Mouse (Mus musculus): Measurements from ENCODE around the gene Lyrm2. TPM values are rescaled to one million over a fixed set of nuclear protein-coding genes. Genes with fewer than 3 reads are reported as not detected.

Gene Lyrm2
- polyA plus RNA-seq, 1 experiment from 2014 or later: 118 TPM

- Histone ChIP-seq H3K27ac (ENCODE audit: low read length) (no peak overlapping the region), H3K4me1 (replicated peaks; ENCODE audit: control insufficient read depth, insufficient read depth, low read length) (peaks cover 10% of the 10 kb centered on the region), H3K9ac (replicated peaks; ENCODE audit: low read depth, low read length) (no peak overlapping the region), H3K27me3 (replicated peaks; ENCODE audit: control insufficient read depth, insufficient read depth, low read length) (no peaks in the 10 kb centered on the region), H3K36me3 (ENCODE audit: control insufficient read depth, insufficient read depth) (no peaks in the 10 kb centered on the region), H3K4me2 (ENCODE audit: low read length) (no peak overlapping the region), H3K9me3 (ENCODE audit: control insufficient read depth, low read length) (no peaks in the 10 kb centered on the region), H3K4me3 (replicated peaks; ENCODE audit: low read length) (no peak overlapping the region)
- ATAC-seq: no peak
- WGBS: 97% methylated on average over 4 of the region's 4 CpGs
Observed at GRCm38 (mm10) chr4:32798976-32799375, 1.1 kb upstream of the Lyrm2 start.

- Histone ChIP-seq H3K4me2 (ENCODE audit: low read length) (peak overlapping the region; percentile 77), H3K4me3 (replicated peaks; ENCODE audit: low read length) (peak overlapping the region; percentile 93), H3K27me3 (replicated peaks; ENCODE audit: control insufficient read depth, insufficient read depth, low read length) (no peaks in the 10 kb centered on the region), H3K27ac (ENCODE audit: low read length) (peak overlapping the region; percentile 99), H3K36me3 (ENCODE audit: control insufficient read depth, insufficient read depth) (no peaks in the 10 kb centered on the region; the same call in 1 of the 2 replicates), H3K4me1 (replicated peaks; ENCODE audit: control insufficient read depth, insufficient read depth, low read length) (peaks cover 10% of the 10 kb centered on the region), H3K9ac (replicated peaks; ENCODE audit: low read depth, low read length) (peak overlapping the region; percentile 97), H3K9me3 (ENCODE audit: control insufficient read depth, low read length) (no peaks in the 10 kb centered on the region)
- WGBS: 1% methylated on average over 9 of the region's 9 CpGs
- peak; percentile 48 for ATAC-seq
Observed at GRCm38 (mm10) chr4:32800577-32801170, 621 bp downstream of the Lyrm2 start.

GRCm38 (mm10) chr4:32817478-32817877, 17.4 kb downstream of the Lyrm2 start:
- Histone ChIP-seq H3K9ac (replicated peaks; ENCODE audit: low read depth, low read length) (no peak overlapping the region), H3K36me3 (ENCODE audit: control insufficient read depth, insufficient read depth) (no peaks in the 10 kb centered on the region), H3K27ac (ENCODE audit: low read length) (no peak overlapping the region), H3K4me2 (ENCODE audit: low read length) (no peak overlapping the region), H3K27me3 (replicated peaks; ENCODE audit: control insufficient read depth, insufficient read depth, low read length) (no peaks in the 10 kb centered on the region), H3K4me3 (replicated peaks; ENCODE audit: low read length) (no peak overlapping the region), H3K4me1 (replicated peaks; ENCODE audit: control insufficient read depth, insufficient read depth, low read length) (no peaks in the 10 kb centered on the region), H3K9me3 (ENCODE audit: control insufficient read depth, low read length) (no peaks in the 10 kb centered on the region)
- 73% methylated on average over 5 of the region's 5 CpGs for WGBS
- no peak for ATAC-seq

- no peak overlapping the region for H3K9ac ChIP-seq (replicated peaks; ENCODE audit: low read depth, low read length)
- ATAC-seq: no peak
- H3K4me2 ChIP-seq (ENCODE audit: low read length): no peak overlapping the region
- H3K27ac ChIP-seq (ENCODE audit: low read length): no peak overlapping the region
- WGBS: 97% methylated on average over 3 of the region's 3 CpGs
- no peaks in the 10 kb centered on the region for H3K27me3 ChIP-seq (replicated peaks; ENCODE audit: control insufficient read depth, insufficient read depth, low read length)
- no peaks in the 10 kb centered on the region for H3K36me3 ChIP-seq (ENCODE audit: control insufficient read depth, insufficient read depth)
- no peaks in the 10 kb centered on the region for H3K9me3 ChIP-seq (ENCODE audit: control insufficient read depth, low read length)
- H3K4me1 ChIP-seq (replicated peaks; ENCODE audit: control insufficient read depth, insufficient read depth, low read length): no peaks in the 10 kb centered on the region
- no peak overlapping the region for H3K4me3 ChIP-seq (replicated peaks; ENCODE audit: low read length)
Observed at GRCm38 (mm10) chr4:32820676-32821075, 20.6 kb downstream of the Lyrm2 start.

- Histone ChIP-seq H3K27ac (ENCODE audit: low read length) (no peak overlapping the region), H3K36me3 (ENCODE audit: control insufficient read depth, insufficient read depth) (no peaks in the 10 kb centered on the region), H3K4me2 (ENCODE audit: low read length) (no peak overlapping the region), H3K27me3 (replicated peaks; ENCODE audit: control insufficient read depth, insufficient read depth, low read length) (no peaks in the 10 kb centered on the region), H3K4me3 (replicated peaks; ENCODE audit: low read length) (no peak overlapping the region), H3K9me3 (ENCODE audit: control insufficient read depth, low read length) (no peaks in the 10 kb centered on the region), H3K4me1 (replicated peaks; ENCODE audit: control insufficient read depth, insufficient read depth, low read length) (peaks cover 9% of the 10 kb centered on the region), H3K9ac (replicated peaks; ENCODE audit: low read depth, low read length) (no peak overlapping the region)
- 69% methylated on average over 8 of the region's 8 CpGs for WGBS
- ATAC-seq: no peak
Observed at GRCm38 (mm10) chr4:32824254-32824653, 24.2 kb downstream of the Lyrm2 start.

GRCm38 (mm10) chr4:32826925-32827324, 26.9 kb downstream of the Lyrm2 start:
- Histone ChIP-seq H3K4me1 (replicated peaks; ENCODE audit: control insufficient read depth, insufficient read depth, low read length) (peaks cover 9% of the 10 kb centered on the region), H3K27ac (ENCODE audit: low read length) (0 out of 2 replicates have a peak overlapping the region, but pooled peaks have one; percentile 4), H3K9me3 (ENCODE audit: control insufficient read depth, low read length) (no peaks in the 10 kb centered on the region), H3K27me3 (replicated peaks; ENCODE audit: control insufficient read depth, insufficient read depth, low read length) (no peaks in the 10 kb centered on the region), H3K4me3 (replicated peaks; ENCODE audit: low read length) (no peak overlapping the region), H3K36me3 (ENCODE audit: control insufficient read depth, insufficient read depth) (no peaks in the 10 kb centered on the region), H3K4me2 (ENCODE audit: low read length) (no peak overlapping the region), H3K9ac (replicated peaks; ENCODE audit: low read depth, low read length) (no peak overlapping the region)
- ATAC-seq: peak; percentile 79
- 27% methylated on average over 7 of the region's 7 CpGs for WGBS

GRCm38 (mm10) chr4:32828385-32829077, 28.5 kb downstream of the Lyrm2 start:
- WGBS: 95% methylated on average over 10 of the region's 10 CpGs
- Histone ChIP-seq H3K36me3 (ENCODE audit: control insufficient read depth, insufficient read depth) (no peaks in the 10 kb centered on the region), H3K27me3 (replicated peaks; ENCODE audit: control insufficient read depth, insufficient read depth, low read length) (no peaks in the 10 kb centered on the region), H3K27ac (ENCODE audit: low read length) (no peak overlapping the region), H3K9me3 (ENCODE audit: control insufficient read depth, low read length) (no peaks in the 10 kb centered on the region), H3K4me1 (replicated peaks; ENCODE audit: control insufficient read depth, insufficient read depth, low read length) (peaks cover 9% of the 10 kb centered on the region), H3K4me2 (ENCODE audit: low read length) (no peak overlapping the region), H3K9ac (replicated peaks; ENCODE audit: low read depth, low read length) (no peak overlapping the region), H3K4me3 (replicated peaks; ENCODE audit: low read length) (no peak overlapping the region)
- ATAC-seq: no peak

- Histone ChIP-seq H3K9me3 (ENCODE audit: control insufficient read depth, low read length) (no peaks in the 10 kb centered on the region), H3K4me3 (replicated peaks; ENCODE audit: low read length) (no peak overlapping the region), H3K27me3 (replicated peaks; ENCODE audit: control insufficient read depth, insufficient read depth, low read length) (no peaks in the 10 kb centered on the region), H3K27ac (ENCODE audit: low read length) (no peak overlapping the region), H3K4me1 (replicated peaks; ENCODE audit: control insufficient read depth, insufficient read depth, low read length) (peaks cover 9% of the 10 kb centered on the region), H3K9ac (replicated peaks; ENCODE audit: low read depth, low read length) (no peak overlapping the region), H3K36me3 (ENCODE audit: control insufficient read depth, insufficient read depth) (no peaks in the 10 kb centered on the region), H3K4me2 (ENCODE audit: low read length) (no peak overlapping the region)
- WGBS: 81% methylated on average over 10 of the region's 10 CpGs
- no peak for ATAC-seq
Observed at GRCm38 (mm10) chr4:32829316-32829715, 29.3 kb downstream of the Lyrm2 start.

GRCm38 (mm10) chr4:32833494-32834282, 33.6 kb downstream of the Lyrm2 start:
- H3K36me3 ChIP-seq (ENCODE audit: control insufficient read depth, insufficient read depth): no peaks in the 10 kb centered on the region
- H3K9ac ChIP-seq (replicated peaks; ENCODE audit: low read depth, low read length): 0 out of 2 replicates have a peak overlapping the region, but pooled peaks have one; percentile 7
- no peak overlapping the region for H3K27ac ChIP-seq (ENCODE audit: low read length)
- no peaks in the 10 kb centered on the region for H3K9me3 ChIP-seq (ENCODE audit: control insufficient read depth, low read length)
- no peaks in the 10 kb centered on the region for H3K27me3 ChIP-seq (replicated peaks; ENCODE audit: control insufficient read depth, insufficient read depth, low read length)
- peak overlapping the region; percentile 38 for H3K4me3 ChIP-seq (replicated peaks; ENCODE audit: low read length)
- WGBS: 41% methylated on average over 17 of the region's 17 CpGs
- peak overlapping the region; percentile 52 for H3K4me2 ChIP-seq (ENCODE audit: low read length)
- peak; percentile 86 for ATAC-seq
- peaks cover 4% of the 10 kb centered on the region; the same call in 1 of the 2 replicates for H3K4me1 ChIP-seq (replicated peaks; ENCODE audit: control insufficient read depth, insufficient read depth, low read length)

All from forebrain, embryonic 16.5 days (tissue).